Mouse (Mus musculus) small intestine, adult 2 months (tissue): ENCODE data around the gene Fosl1. TPM values are rescaled to one million over a fixed set of nuclear protein-coding genes. Genes with fewer than 3 reads are reported as not detected.

Experiments
- H3K27ac ChIP-seq: fragments of 200-500 bp; 2 replicates; pipeline ENCODE4 v1.5.1; 2012; ENCODE audit warnings: low read depth, low read length, control low read depth, inconsistent platforms; ENCODE audit not compliant: insufficient read depth
- H3K27me3 ChIP-seq: fragments of 200-500 bp; 2 replicates; pipeline ENCODE4 v1.6.1; 2012; ENCODE audit warnings: mild to moderate bottlenecking, moderate library complexity, low read length, inconsistent platforms; ENCODE audit not compliant: control insufficient read depth, insufficient read depth
- H3K36me3 ChIP-seq: fragments of 200-500 bp; 2 replicates; pipeline ENCODE4 v1.6.1; 2012; ENCODE audit warnings: mild to moderate bottlenecking, low read length, control low read depth, inconsistent platforms; ENCODE audit not compliant: control insufficient read depth, insufficient read depth
- H3K4me1 ChIP-seq: fragments of 200-500 bp; 2 replicates; pipeline ENCODE4 v1.6.1; 2012; ENCODE audit warnings: low read length, inconsistent platforms, mixed read lengths; ENCODE audit not compliant: control insufficient read depth, insufficient read depth, insufficient read length
- H3K4me3 ChIP-seq: fragments of 200-500 bp; 2 replicates; pipeline ENCODE4 v1.5.1; 2012; ENCODE audit warnings: low read depth, mild to moderate bottlenecking, control low read depth, inconsistent platforms, low read length, moderate library complexity
- CTCF ChIP-seq: fragments of 200-500 bp; IDR thresholded peaks from 2 replicates; pipeline ENCODE4 v1.5.1; 2012; ENCODE audit warnings: low read depth, mild to moderate bottlenecking, control low read depth, inconsistent platforms, low read length, moderate library complexity, mixed read lengths; ENCODE audit not compliant: insufficient replicate concordance, insufficient read length; ENCODE audit errors: extremely low read depth
- POLR2A ChIP-seq: fragments of 200-500 bp; IDR thresholded peaks from 2 replicates; pipeline ENCODE4 v1.6.1; 2012; ENCODE audit warnings: low read depth, mild to moderate bottlenecking, control low read depth, inconsistent platforms, low read length, moderate library complexity
- WGBS: fragments of 180-500 bp; shearing (Covaris S2); methylation state at CpG from one replicate; pipeline ENCODE4 v1.1.7; 2018; 5-methylcytosine and 5-hydroxymethylcytosine counted together
- polyA plus RNA-seq: library from polyadenylated mRNA; depleted of rRNA; stranded (reverse); fragments of >200 nt; gene quantifications from 2 replicates; pipeline ENCODE4 v1.2.3, GENCODE M21; 2012

Fosl1 gene
- polyA plus RNA-seq, 1 experiment, result 2.6 TPM

- TF ChIP-seq CTCF, result no peak
- no peak for TF ChIP-seq POLR2A
- H3K36me3 ChIP-seq, result no peaks in the 10 kb centered on the region
- H3K4me1 ChIP-seq, result peaks cover 6% of the 10 kb centered on the region; the same call in 1 of the 2 replicates
- WGBS, result 75% methylated on average over 5 of the region's 5 CpGs
- no peak overlapping the region for H3K4me3 ChIP-seq
- peak overlapping the region; percentile 70 for H3K27ac ChIP-seq
- H3K27me3 ChIP-seq, result no peaks in the 10 kb centered on the region
These were observed 38.3 kb upstream of the Fosl1 start for GRCm38 (mm10) chr19:5409068-5409467.

GRCm38 (mm10) chr19:5410641-5411040 is 36.7 kb upstream of the Fosl1 start:
- peaks cover 8% of the 10 kb centered on the region for H3K4me1 ChIP-seq
- H3K36me3 ChIP-seq, result peaks cover under 1% of the 10 kb centered on the region; the same call in 1 of the 2 replicates
- no peaks in the 10 kb centered on the region for H3K27me3 ChIP-seq
- TF ChIP-seq POLR2A (no peak), CTCF (no peak)
- H3K27ac ChIP-seq, result no peak overlapping the region
- 95% methylated on average over 5 of the region's 5 CpGs for WGBS
- no peak overlapping the region for H3K4me3 ChIP-seq

- no peaks in the 10 kb centered on the region for H3K27me3 ChIP-seq
- H3K4me3 ChIP-seq, result no peak overlapping the region
- peaks cover 8% of the 10 kb centered on the region for H3K4me1 ChIP-seq
- no peak for TF ChIP-seq CTCF
- no peak for TF ChIP-seq POLR2A
- WGBS, result 66% methylated on average over 5 of the region's 5 CpGs
- H3K36me3 ChIP-seq, result peaks cover 3% of the 10 kb centered on the region; the same call in 1 of the 2 replicates
- no peak overlapping the region for H3K27ac ChIP-seq
These were observed 35.4 kb upstream of the Fosl1 start for GRCm38 (mm10) chr19:5411961-5412360.

GRCm38 (mm10) chr19:5413840-5414239 is 33.5 kb upstream of the Fosl1 start:
- WGBS, result 85% methylated on average over 4 of the region's 4 CpGs
- Histone ChIP-seq H3K36me3 (peaks cover 10% of the 10 kb centered on the region), H3K4me1 (peaks cover 3% of the 10 kb centered on the region), H3K4me3 (no peak overlapping the region), H3K27me3 (no peaks in the 10 kb centered on the region), H3K27ac (no peak overlapping the region)
- no peak for TF ChIP-seq POLR2A
- TF ChIP-seq CTCF, result no peak

- Histone ChIP-seq H3K27ac (no peak overlapping the region), H3K4me3 (no peak overlapping the region), H3K4me1 (peaks cover 2% of the 10 kb centered on the region; the same call in 1 of the 2 replicates), H3K27me3 (no peaks in the 10 kb centered on the region), H3K36me3 (peaks cover 10% of the 10 kb centered on the region)
- WGBS, result 82% methylated on average over 2 of the region's 2 CpGs
- TF ChIP-seq CTCF, result no peak
- TF ChIP-seq POLR2A, result no peak
These were observed 32.8 kb upstream of the Fosl1 start for GRCm38 (mm10) chr19:5414534-5414957.

- Histone ChIP-seq H3K27ac (no peak overlapping the region), H3K4me1 (peaks cover 6% of the 10 kb centered on the region), H3K27me3 (no peaks in the 10 kb centered on the region), H3K36me3 (peaks cover 31% of the 10 kb centered on the region), H3K4me3 (no peak overlapping the region)
- TF ChIP-seq POLR2A (no peak), CTCF (no peak)
- 95% methylated on average over 8 of the region's 8 CpGs for WGBS
These were observed 28.4 kb upstream of the Fosl1 start for GRCm38 (mm10) chr19:5418750-5419466.

GRCm38 (mm10) chr19:5419630-5420029 is 27.7 kb upstream of the Fosl1 start:
- H3K27ac ChIP-seq, result no peak overlapping the region
- H3K4me3 ChIP-seq, result no peak overlapping the region
- peaks cover 8% of the 10 kb centered on the region for H3K4me1 ChIP-seq
- TF ChIP-seq POLR2A (no peak), CTCF (no peak)
- H3K36me3 ChIP-seq, result peaks cover 31% of the 10 kb centered on the region
- no peaks in the 10 kb centered on the region for H3K27me3 ChIP-seq
- 88% methylated on average over 9 of the region's 9 CpGs for WGBS
